Mouse (Mus musculus) forebrain, embryonic 10.5 days (tissue): ENCODE measurements around the gene Zfp963. TPM values are rescaled to one million over a fixed set of nuclear protein-coding genes. Genes with fewer than 3 reads are reported as not detected.

Source experiments
- DNase-seq: peaks from one replicate; pipeline ENCODE4 v3.0.0-alpha.2; 2017; ENCODE audit warnings: low spot score; ENCODE audit errors: extremely low spot score
- H3K27ac ChIP-seq: fragments of 300-500 bp; sonication (generic); 2 replicates; pipeline ENCODE4 v1.5.1; 2016; ENCODE audit warnings: mild to moderate bottlenecking
- H3K27me3 ChIP-seq: fragments of 300-500 bp; sonication (generic); 2 replicates; pipeline ENCODE4 v1.6.1; 2016; ENCODE audit warnings: mild to moderate bottlenecking; ENCODE audit not compliant: poor library complexity, severe bottlenecking
- H3K36me3 ChIP-seq: fragments of 300-500 bp; sonication (generic); replicated peaks from 2 replicates; pipeline ENCODE4 v1.6.1; 2016; ENCODE audit warnings: mild to moderate bottlenecking, moderate library complexity
- H3K4me1 ChIP-seq: fragments of 300-500 bp; sonication (generic); 2 replicates; pipeline ENCODE4 v1.6.1; 2016
- H3K4me3 ChIP-seq: fragments of 300-500 bp; sonication (generic); 2 replicates; pipeline ENCODE4 v1.5.1; 2016; ENCODE audit warnings: mild to moderate bottlenecking, moderate library complexity
- H3K9me3 ChIP-seq: fragments of 300-500 bp; sonication (generic); 2 replicates; pipeline ENCODE4 v1.6.1; 2016; ENCODE audit warnings: mild to moderate bottlenecking, moderate library complexity
- WGBS: fragments of 180-500 bp; shearing (Covaris S2); methylation state at CpG from one replicate; pipeline ENCODE4 v1.1.7; 2016; 5-methylcytosine and 5-hydroxymethylcytosine counted together
- polyA plus RNA-seq: library from polyadenylated mRNA; unstranded; fragments of >200 nt; fragmentation: Nextera tagmentation; extraction: Ambion mirVana; gene quantifications from 2 replicates; pipeline ENCODE4 v1.2.1, GENCODE M21; 2016

Zfp963 gene
- polyA plus RNA-seq, 1 experiment from 2014 or later = 4.6 TPM

GRCm38 (mm10) chr8:69777111-69777510, 27.3 kb upstream of the Zfp963 start:
- H3K27ac ChIP-seq = no peak overlapping the region
- H3K4me1 ChIP-seq = peaks cover 24% of the 10 kb centered on the region
- peaks cover 6% of the 10 kb centered on the region for H3K36me3 ChIP-seq
- no peak for DNase-seq
- H3K4me3 ChIP-seq = no peak overlapping the region
- WGBS = 64% methylated on average over 10 of the region's 12 CpGs
- no peaks in the 10 kb centered on the region for H3K27me3 ChIP-seq
- H3K9me3 ChIP-seq = no peaks in the 10 kb centered on the region

- H3K36me3 ChIP-seq = peaks cover 25% of the 10 kb centered on the region
- H3K4me3 ChIP-seq = peak overlapping the region; percentile 76
- H3K27me3 ChIP-seq = no peaks in the 10 kb centered on the region
- WGBS = 63% methylated on average over 2 of the region's 2 CpGs
- no peaks in the 10 kb centered on the region for H3K9me3 ChIP-seq
- peak overlapping the region; percentile 98 for H3K27ac ChIP-seq
- no peak for DNase-seq
- peaks cover 28% of the 10 kb centered on the region for H3K4me1 ChIP-seq
Observed at GRCm38 (mm10) chr8:69775149-69775534, 25.4 kb upstream of the Zfp963 start.

- Histone ChIP-seq H3K4me3 (peak within 1 kb of the TSS; percentile 76), H3K9me3 (no peaks in the 10 kb centered on the region), H3K27ac (peak within 1 kb of the TSS; percentile 98), H3K36me3 (peaks cover 31% of the 10 kb centered on the region), H3K27me3 (no peaks in the 10 kb centered on the region), H3K4me1 (peaks cover 28% of the 10 kb centered on the region)
- 0% methylated on average over 41 of the region's 41 CpGs for WGBS
- DNase-seq = peak; percentile 92
Observed at GRCm38 (mm10) chr8:69774503-69775148, 24.9 kb upstream of the Zfp963 start, which contains the start of gene Gm20422. TSS of gene Gm20422 (minus strand) at chr8:69774886.

GRCm38 (mm10) chr8:69772106-69772505, 22.3 kb upstream of the Zfp963 start:
- H3K9me3 ChIP-seq = peaks cover 8% of the 10 kb centered on the region; the same call in 1 of the 2 replicates
- H3K36me3 ChIP-seq = peaks cover 56% of the 10 kb centered on the region
- 92% methylated on average over 2 of the region's 2 CpGs for whole genome bisulfite sequencing
- H3K27ac ChIP-seq = no peak overlapping the region
- no peak for DNase-seq
- H3K4me3 ChIP-seq = no peak overlapping the region
- H3K4me1 ChIP-seq = peaks cover 28% of the 10 kb centered on the region
- H3K27me3 ChIP-seq = no peaks in the 10 kb centered on the region

GRCm38 (mm10) chr8:69771221-69771620, 21.5 kb upstream of the Zfp963 start:
- H3K36me3 ChIP-seq = peaks cover 65% of the 10 kb centered on the region
- WGBS = 96% methylated on average over 9 of the region's 9 CpGs
- no peaks in the 10 kb centered on the region for H3K27me3 ChIP-seq

DNA sequence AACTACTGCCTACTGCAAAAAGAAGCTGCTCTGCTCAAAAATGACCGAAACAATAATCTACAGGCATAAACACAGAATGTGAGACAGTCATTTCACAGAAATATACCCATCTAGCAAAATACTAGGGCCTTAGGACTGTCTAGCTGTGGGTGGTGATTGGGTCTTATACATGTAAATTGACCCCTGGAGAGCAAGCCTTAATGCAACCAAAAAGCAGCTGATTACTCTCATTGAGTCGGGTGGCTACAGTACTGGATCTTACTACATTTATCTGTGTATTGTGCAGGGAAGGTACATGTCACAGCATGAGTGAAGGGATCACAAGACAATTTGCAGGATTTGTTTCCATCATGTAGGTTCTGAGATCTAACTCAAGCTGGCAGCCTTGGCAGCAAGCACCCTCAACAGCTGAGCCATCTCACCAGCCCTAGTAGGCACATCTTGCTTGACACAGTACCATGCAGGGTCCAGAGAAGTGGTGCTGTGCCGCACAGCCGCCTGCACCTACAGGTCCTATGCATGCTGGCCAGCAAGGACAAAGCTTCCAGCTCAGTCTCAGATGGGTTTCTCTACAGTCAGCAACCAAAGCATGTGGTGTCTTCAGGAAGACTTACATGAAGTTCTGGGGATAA, 12.2 kb upstream of the Zfp963 start:
- Histone ChIP-seq H3K36me3 (peaks cover 95% of the 10 kb centered on the region), H3K4me3 (no peak overlapping the region), H3K27ac (no peak overlapping the region), H3K9me3 (peaks cover 12% of the 10 kb centered on the region; the same call in 1 of the 2 replicates), H3K27me3 (no peaks in the 10 kb centered on the region), H3K4me1 (no peaks in the 10 kb centered on the region)
- 92% methylated on average over 4 of the region's 4 CpGs for WGBS
- no peak for DNase-seq

More at GRCm38 (mm10) chr8:69771221-69771620, 21.5 kb upstream of the Zfp963 start:
- Histone ChIP-seq H3K27ac (no peak overlapping the region), H3K9me3 (peaks cover 14% of the 10 kb centered on the region; the same call in 1 of the 2 replicates), H3K4me1 (peaks cover 28% of the 10 kb centered on the region), H3K4me3 (no peak overlapping the region)
- no peak for DNase-seq

DNA sequence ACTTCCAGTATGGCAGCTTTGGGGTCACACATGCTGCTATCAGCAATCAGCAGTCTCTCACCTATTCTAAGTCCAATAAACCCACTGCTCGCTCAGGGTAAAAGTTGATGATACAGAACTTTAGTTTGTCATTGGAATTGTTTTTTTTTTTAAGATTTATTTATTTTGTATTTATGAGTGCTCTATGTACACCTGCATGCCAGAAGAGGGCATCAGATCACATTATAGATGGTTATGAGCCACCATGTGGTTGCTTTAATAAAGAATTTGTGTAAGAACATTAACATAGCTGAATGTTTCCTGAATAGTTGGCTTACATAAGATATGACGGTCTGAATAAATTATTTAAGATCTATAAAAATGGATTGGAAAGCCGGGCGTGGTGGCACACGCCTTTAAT, 8.5 kb upstream of the Zfp963 start:
- WGBS = 95% methylated on average over 5 of the region's 5 CpGs
- no peak for DNase-seq
- Histone ChIP-seq H3K9me3 (no peaks in the 10 kb centered on the region), H3K36me3 (peaks cover 77% of the 10 kb centered on the region), H3K4me3 (no peak overlapping the region), H3K27me3 (no peaks in the 10 kb centered on the region), H3K4me1 (no peaks in the 10 kb centered on the region), H3K27ac (no peak overlapping the region)

GRCm38 (mm10) chr8:69752437-69752836, 2.7 kb upstream of the Zfp963 start:
- Histone ChIP-seq H3K27me3 (no peaks in the 10 kb centered on the region), H3K9me3 (no peaks in the 10 kb centered on the region), H3K36me3 (peaks cover 30% of the 10 kb centered on the region), H3K4me1 (peaks cover 14% of the 10 kb centered on the region), H3K27ac (no peak overlapping the region), H3K4me3 (no peak overlapping the region)
- no peak for DNase-seq
- WGBS = 91% methylated on average over 2 of the region's 2 CpGs

DNA sequence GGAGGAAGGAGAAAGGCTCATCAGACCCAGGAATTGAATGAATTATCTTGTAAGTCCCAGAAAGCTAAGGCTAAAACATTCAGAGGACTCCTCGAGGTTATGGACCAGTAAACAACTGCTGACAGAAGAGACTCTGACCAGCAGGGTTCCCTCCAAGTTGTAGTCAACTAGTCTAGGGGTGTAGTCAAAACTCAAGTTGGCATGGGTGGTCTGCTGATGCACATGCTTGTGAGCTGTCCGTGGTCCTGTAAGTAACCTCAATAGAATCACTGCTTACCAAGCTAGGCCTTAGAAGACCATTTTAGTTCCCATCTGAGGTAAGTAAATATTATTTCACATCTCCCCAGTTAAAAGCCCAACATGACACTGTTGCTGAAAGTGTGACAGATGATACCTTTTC, 8.5 kb downstream of the Zfp963 start:
- no peaks in the 10 kb centered on the region for H3K9me3 ChIP-seq
- WGBS = 76% methylated on average over 2 of the region's 2 CpGs
- H3K36me3 ChIP-seq = peaks cover 27% of the 10 kb centered on the region
- no peaks in the 10 kb centered on the region for H3K27me3 ChIP-seq
- H3K4me3 ChIP-seq = no peak overlapping the region
- no peaks in the 10 kb centered on the region for H3K4me1 ChIP-seq
- no peak for DNase-seq
- H3K27ac ChIP-seq = no peak overlapping the region

DNA sequence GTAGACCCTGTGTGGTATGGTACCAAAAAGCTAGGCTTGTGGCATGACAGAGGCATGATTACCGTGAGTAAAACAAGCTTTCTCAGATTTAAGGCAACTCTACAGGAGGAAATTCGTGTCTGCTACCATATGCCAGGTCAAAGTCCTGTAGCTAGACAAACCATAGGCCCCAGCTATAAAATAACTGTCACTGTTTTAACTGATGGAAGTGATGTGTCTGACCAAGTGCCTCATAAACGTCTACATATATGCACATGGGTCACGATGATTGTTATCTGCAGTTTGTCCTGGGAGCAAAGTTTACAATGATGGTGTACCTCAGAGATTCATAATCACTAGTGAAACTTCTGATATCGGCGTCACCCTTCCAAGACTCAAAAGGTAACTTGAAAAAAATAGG, 9.0 kb downstream of the Zfp963 start:
- 92% methylated on average over 6 of the region's 6 CpGs for WGBS
- DNase-seq = no peak

DNA sequence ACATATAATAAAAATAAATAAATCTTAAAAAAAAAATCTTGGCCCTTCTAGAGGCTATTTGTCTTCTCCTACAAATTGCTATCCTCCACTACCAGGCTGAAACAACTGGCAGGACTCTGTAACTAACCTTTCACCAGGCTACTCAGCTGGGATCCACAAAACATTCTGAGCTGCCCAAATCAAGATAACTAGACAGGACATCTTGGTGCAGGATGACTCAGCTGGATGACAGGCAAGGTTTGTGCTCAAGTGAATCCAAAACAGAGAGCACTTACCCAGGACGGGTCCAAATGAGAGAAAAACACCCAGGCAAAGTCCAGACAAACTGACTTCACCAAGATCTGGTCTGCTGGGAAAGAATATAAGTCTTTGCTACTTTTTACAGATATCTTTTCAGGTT, 14.3 kb downstream of the Zfp963 start:
- no peak for DNase-seq
- no peak overlapping the region for H3K4me3 ChIP-seq
- H3K9me3 ChIP-seq = 0 out of 2 replicates have a peak, but pooled peaks cover 6% of the 10 kb centered on the region
- no peaks in the 10 kb centered on the region for H3K36me3 ChIP-seq
- 84% methylated on average over 1 of the region's 1 CpGs for WGBS
- no peaks in the 10 kb centered on the region for H3K4me1 ChIP-seq
- H3K27me3 ChIP-seq = no peaks in the 10 kb centered on the region
- no peak overlapping the region for H3K27ac ChIP-seq

More for the DNA sequence above, 9.0 kb downstream of the Zfp963 start:
- Histone ChIP-seq H3K9me3 (no peaks in the 10 kb centered on the region), H3K4me1 (no peaks in the 10 kb centered on the region), H3K36me3 (peaks cover 27% of the 10 kb centered on the region), H3K27ac (no peak overlapping the region), H3K27me3 (no peaks in the 10 kb centered on the region), H3K4me3 (no peak overlapping the region)

- Histone ChIP-seq H3K27ac (peak overlapping the region; percentile 99), H3K36me3 (peaks cover 18% of the 10 kb centered on the region), H3K9me3 (no peaks in the 10 kb centered on the region), H3K4me3 (peak overlapping the region; percentile 92), H3K27me3 (no peaks in the 10 kb centered on the region), H3K4me1 (peaks cover 21% of the 10 kb centered on the region)
- no peak for DNase-seq
- WGBS = 43% methylated on average over 5 of the region's 5 CpGs
Observed at GRCm38 (mm10) chr8:69717232-69717580, 32.6 kb downstream of the Zfp963 start.
